Mouse (Mus musculus) heart, adult 2 months (tissue): Measurements from ENCODE around the gene Zmiz2.
A peak's percentile ranks its signal among the peaks of the same experiment; 100 is the strongest.

Experiments used
- EP300 ChIP-seq: fragments of 200-500 bp; IDR thresholded peaks from 2 replicates; pipeline ENCODE4 v1.6.1; 2011; ENCODE audit warnings: low read depth, low read length, control low read depth; ENCODE audit not compliant: insufficient read depth
- POLR2A ChIP-seq: fragments of 200-500 bp; IDR thresholded peaks from 2 replicates; pipeline ENCODE4 v1.6.1; 2011; ENCODE audit warnings: mild to moderate bottlenecking, low read depth, low read length, control low read depth; ENCODE audit not compliant: insufficient read depth

DNA sequence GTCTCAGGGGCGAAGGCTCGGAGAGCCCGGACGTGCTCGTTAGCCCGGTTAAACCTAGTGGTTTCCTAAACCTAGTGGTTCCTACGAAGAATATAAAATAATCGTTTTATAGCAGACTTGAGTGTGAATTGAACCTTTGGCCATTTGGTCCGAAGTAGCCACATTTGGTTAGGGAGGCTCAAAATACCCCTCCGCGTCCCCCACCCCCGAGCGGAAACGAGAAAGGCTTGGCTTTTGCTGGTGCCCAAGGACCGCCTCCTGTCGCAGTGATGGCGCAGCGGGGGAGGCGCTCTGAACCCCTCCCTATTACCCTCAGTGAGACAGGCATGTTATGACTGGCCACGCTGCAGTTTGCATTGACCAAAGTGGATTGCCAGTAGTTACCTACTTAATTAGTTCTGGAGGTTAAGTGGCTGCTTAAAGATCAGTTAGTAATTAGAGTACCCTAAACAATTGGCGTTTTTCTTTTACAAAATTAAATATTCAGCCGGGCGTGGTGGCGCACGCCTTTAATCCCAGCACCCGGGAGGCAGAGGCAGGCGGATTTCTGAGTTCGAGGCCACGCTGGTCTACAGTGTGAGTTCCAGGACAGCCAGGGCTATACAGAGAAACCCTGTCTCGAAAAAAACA lies 27.6 kb downstream of the Zmiz2 start:
- no peak for TF ChIP-seq EP300
- peak; percentile 68 for TF ChIP-seq POLR2A
